Mouse (Mus musculus): ENCODE data around the gene Btnl9. TPM values are rescaled to one million over a fixed set of nuclear protein-coding genes. Genes with fewer than 3 reads are reported as not detected.
A peak's percentile ranks its signal among the peaks of the same experiment; 100 is the strongest.

Btnl9 gene
- polyA plus RNA-seq (2016; fragmentation: Nextera tagmentation; extraction: Ambion mirVana): 0.17 TPM in 1 of 2 replicates, not detected in the other

GRCm38 (mm10) chr11:49186955-49187488 is at the start of gene Btnl9:
Gene Btnl9, minus strand, starts transcription at chr11:49187159.
- no peak for ATAC-seq (ENCODE audit: low FRiP score)
- 76% methylated on average over 8 of the region's 8 CpGs for WGBS
- H3K4me1 ChIP-seq: no peaks in the 10 kb centered on the region
- H3K4me3 ChIP-seq (replicated peaks): no peak within 1 kb of the TSS
- H3K9ac ChIP-seq: no peak within 1 kb of the TSS
- no peaks in the 10 kb centered on the region for H3K36me3 ChIP-seq (replicated peaks)
- H3K9me3 ChIP-seq: no peaks in the 10 kb centered on the region
- H3K4me2 ChIP-seq: no peak within 1 kb of the TSS
- H3K27me3 ChIP-seq: no peaks in the 10 kb centered on the region
- H3K27ac ChIP-seq: no peak within 1 kb of the TSS

GRCm38 (mm10) chr11:49235459-49236207 is 48.7 kb upstream of the Btnl9 start:
- no peaks in the 10 kb centered on the region for H3K4me1 ChIP-seq
- no peaks in the 10 kb centered on the region for H3K9me3 ChIP-seq
- ATAC-seq (ENCODE audit: low FRiP score): no peak
- H3K27me3 ChIP-seq: no peaks in the 10 kb centered on the region
- no peak overlapping the region for H3K27ac ChIP-seq
- 74% methylated on average over 3 of the region's 3 CpGs for WGBS
- H3K9ac ChIP-seq: no peak overlapping the region
- no peak overlapping the region for H3K4me3 ChIP-seq (replicated peaks)
- H3K36me3 ChIP-seq (replicated peaks): no peaks in the 10 kb centered on the region
- H3K4me2 ChIP-seq: no peak overlapping the region

GRCm38 (mm10) chr11:49232781-49233180 is 45.8 kb upstream of the Btnl9 start:
- H3K4me2 ChIP-seq: no peak overlapping the region
- H3K4me3 ChIP-seq (replicated peaks): no peak overlapping the region

GRCm38 (mm10) chr11:49224455-49224854 is 37.5 kb upstream of the Btnl9 start:
- no peak for ATAC-seq (ENCODE audit: low FRiP score)
- 63% methylated on average over 1 of the region's 1 CpGs for WGBS
- Histone ChIP-seq H3K9ac (no peak overlapping the region), H3K4me2 (no peak overlapping the region), H3K9me3 (no peaks in the 10 kb centered on the region), H3K36me3 (replicated peaks) (0 out of 2 replicates have a peak, but pooled peaks cover 8% of the 10 kb centered on the region), H3K4me3 (replicated peaks) (no peak overlapping the region), H3K27ac (no peak overlapping the region), H3K4me1 (no peaks in the 10 kb centered on the region), H3K27me3 (no peaks in the 10 kb centered on the region)

More at GRCm38 (mm10) chr11:49232781-49233180, 45.8 kb upstream of the Btnl9 start:
- Histone ChIP-seq H3K9ac (no peak overlapping the region), H3K4me1 (no peaks in the 10 kb centered on the region), H3K27me3 (no peaks in the 10 kb centered on the region), H3K27ac (no peak overlapping the region), H3K36me3 (replicated peaks) (no peaks in the 10 kb centered on the region), H3K9me3 (no peaks in the 10 kb centered on the region)
- WGBS: 84% methylated on average over 3 of the region's 3 CpGs
- ATAC-seq (ENCODE audit: low FRiP score): no peak

- no peaks in the 10 kb centered on the region for H3K9me3 ChIP-seq
Observed at GRCm38 (mm10) chr11:49219271-49219670, 32.3 kb upstream of the Btnl9 start.

GRCm38 (mm10) chr11:49213505-49213904 is 26.5 kb upstream of the Btnl9 start:
- no peak overlapping the region for H3K9ac ChIP-seq
- H3K27me3 ChIP-seq: no peaks in the 10 kb centered on the region
- H3K36me3 ChIP-seq (replicated peaks): peaks cover 43% of the 10 kb centered on the region
- H3K4me1 ChIP-seq: peaks cover 5% of the 10 kb centered on the region; the same call in 1 of the 2 replicates
- H3K27ac ChIP-seq: no peak overlapping the region
- no peak overlapping the region for H3K4me2 ChIP-seq
- H3K9me3 ChIP-seq: no peaks in the 10 kb centered on the region
- 96% methylated on average over 1 of the region's 1 CpGs for WGBS
- no peak overlapping the region for H3K4me3 ChIP-seq (replicated peaks)
- no peak for ATAC-seq (ENCODE audit: low FRiP score)

More at GRCm38 (mm10) chr11:49219271-49219670, 32.3 kb upstream of the Btnl9 start:
- Histone ChIP-seq H3K4me2 (no peak overlapping the region), H3K9ac (no peak overlapping the region), H3K36me3 (replicated peaks) (peaks cover 45% of the 10 kb centered on the region), H3K4me1 (no peaks in the 10 kb centered on the region), H3K27ac (no peak overlapping the region), H3K27me3 (no peaks in the 10 kb centered on the region), H3K4me3 (replicated peaks) (no peak overlapping the region)
- WGBS: 97% methylated on average over 2 of the region's 2 CpGs
- ATAC-seq (ENCODE audit: low FRiP score): no peak

GRCm38 (mm10) chr11:49212577-49212976 is 25.6 kb upstream of the Btnl9 start:
- no peak overlapping the region for H3K4me3 ChIP-seq (replicated peaks)
- no peaks in the 10 kb centered on the region for H3K27me3 ChIP-seq
- no peak for ATAC-seq (ENCODE audit: low FRiP score)
- no peak overlapping the region for H3K9ac ChIP-seq
- H3K4me1 ChIP-seq: peaks cover 5% of the 10 kb centered on the region; the same call in 1 of the 2 replicates
- H3K4me2 ChIP-seq: no peak overlapping the region
- peaks cover 42% of the 10 kb centered on the region for H3K36me3 ChIP-seq (replicated peaks)
- H3K27ac ChIP-seq: no peak overlapping the region
- H3K9me3 ChIP-seq: no peaks in the 10 kb centered on the region

GRCm38 (mm10) chr11:49207495-49207894 is 20.5 kb upstream of the Btnl9 start:
- WGBS: 96% methylated on average over 1 of the region's 1 CpGs
- H3K4me2 ChIP-seq: no peak overlapping the region
- H3K36me3 ChIP-seq (replicated peaks): peaks cover 8% of the 10 kb centered on the region
- no peaks in the 10 kb centered on the region for H3K27me3 ChIP-seq
- peaks cover 17% of the 10 kb centered on the region for H3K4me1 ChIP-seq
- no peak overlapping the region for H3K4me3 ChIP-seq (replicated peaks)
- no peak overlapping the region for H3K27ac ChIP-seq
- no peak for ATAC-seq (ENCODE audit: low FRiP score)
- no peak overlapping the region for H3K9ac ChIP-seq
- H3K9me3 ChIP-seq: no peaks in the 10 kb centered on the region

GRCm38 (mm10) chr11:49205080-49205590 is 18.2 kb upstream of the Btnl9 start:
- 0 out of 2 replicates have a peak overlapping the region, but pooled peaks have one; percentile 88 for H3K4me3 ChIP-seq (replicated peaks)
- no peaks in the 10 kb centered on the region for H3K27me3 ChIP-seq
- no peaks in the 10 kb centered on the region for H3K9me3 ChIP-seq
- peak overlapping the region; percentile 79 for H3K4me2 ChIP-seq
- H3K27ac ChIP-seq: no peak overlapping the region
- WGBS: 84% methylated on average over 6 of the region's 6 CpGs
- peaks cover 8% of the 10 kb centered on the region for H3K36me3 ChIP-seq (replicated peaks)
- H3K4me1 ChIP-seq: peaks cover 23% of the 10 kb centered on the region
- no peak for ATAC-seq (ENCODE audit: low FRiP score)
- H3K9ac ChIP-seq: no peak overlapping the region

GRCm38 (mm10) chr11:49203771-49204497 is 17.0 kb upstream of the Btnl9 start:
- Histone ChIP-seq H3K9me3 (no peaks in the 10 kb centered on the region), H3K4me1 (peaks cover 19% of the 10 kb centered on the region), H3K4me3 (replicated peaks) (peak overlapping the region; percentile 88), H3K27me3 (no peaks in the 10 kb centered on the region), H3K27ac (peak overlapping the region; percentile 99), H3K9ac (peak overlapping the region; percentile 97), H3K4me2 (peak overlapping the region; percentile 79), H3K36me3 (replicated peaks) (peaks cover 8% of the 10 kb centered on the region)
- under 1% methylated on average over 24 of the region's 24 CpGs for WGBS
- ATAC-seq (ENCODE audit: low FRiP score): peak; percentile 80

- Histone ChIP-seq H3K4me2 (peak within 1 kb of the TSS; percentile 79), H3K4me3 (replicated peaks) (peak within 1 kb of the TSS; percentile 88), H3K4me1 (peaks cover 18% of the 10 kb centered on the region), H3K27me3 (no peaks in the 10 kb centered on the region), H3K9me3 (no peaks in the 10 kb centered on the region), H3K27ac (peak within 1 kb of the TSS; percentile 99), H3K36me3 (replicated peaks) (peaks cover 8% of the 10 kb centered on the region), H3K9ac (peak within 1 kb of the TSS; percentile 97)
- WGBS: 0% methylated on average over 43 of the region's 47 CpGs
- peak; percentile 93 for ATAC-seq (ENCODE audit: low FRiP score)
Observed at GRCm38 (mm10) chr11:49203129-49203768, 16.3 kb upstream of the Btnl9 start, which contains the start of gene Zfp62. Gene Zfp62, plus strand, starts transcription at chr11:49203292.

All from forebrain, embryonic 12.5 days (tissue).